Mouse (Mus musculus): ENCODE measurements around the gene Fosl1.

The Fosl1 gene

GRCm38 (mm10) chr19:5456922-5457745, 9.8 kb downstream of the Fosl1 start:
- DNase-seq = peak; percentile 97

DNA sequence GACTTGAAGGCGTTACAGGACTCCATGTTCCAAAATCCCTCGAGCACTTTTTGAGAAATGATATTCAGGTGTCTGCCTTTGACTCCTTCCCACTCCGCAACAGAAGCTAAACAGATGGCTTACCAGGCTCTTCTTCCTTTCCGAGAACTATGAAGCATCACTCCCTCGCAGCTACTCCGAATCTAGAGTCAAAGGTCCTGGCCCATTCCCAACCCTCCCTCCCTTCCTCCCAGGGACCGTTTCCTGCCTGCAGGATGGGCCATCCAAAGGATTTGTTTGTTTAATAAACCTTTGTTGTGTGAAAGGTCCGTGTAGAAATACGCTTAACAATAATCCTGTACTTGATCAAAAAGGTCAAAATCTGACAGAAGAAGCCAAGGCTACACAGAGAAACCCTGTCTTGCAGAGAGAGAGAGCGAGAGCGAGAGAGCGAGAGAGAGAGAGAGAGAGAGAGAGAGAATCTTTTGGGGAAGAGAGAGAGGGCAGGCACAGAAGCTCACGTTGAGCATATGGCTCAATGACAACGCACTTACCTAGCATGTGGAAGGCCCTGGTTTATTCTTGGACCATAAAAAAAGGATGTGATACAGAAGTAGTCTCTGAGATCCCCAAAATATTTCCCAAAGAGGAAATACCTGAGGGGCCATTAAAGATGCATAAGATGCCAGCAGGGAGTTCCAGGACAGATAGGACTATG, 10.5 kb downstream of the Fosl1 start, which contains the start of gene Ccdc85b:
Gene Ccdc85b (minus strand): TSS at position 149 of the 697 bp plus-strand sequence.
- DNase-seq = no peak

DNA sequence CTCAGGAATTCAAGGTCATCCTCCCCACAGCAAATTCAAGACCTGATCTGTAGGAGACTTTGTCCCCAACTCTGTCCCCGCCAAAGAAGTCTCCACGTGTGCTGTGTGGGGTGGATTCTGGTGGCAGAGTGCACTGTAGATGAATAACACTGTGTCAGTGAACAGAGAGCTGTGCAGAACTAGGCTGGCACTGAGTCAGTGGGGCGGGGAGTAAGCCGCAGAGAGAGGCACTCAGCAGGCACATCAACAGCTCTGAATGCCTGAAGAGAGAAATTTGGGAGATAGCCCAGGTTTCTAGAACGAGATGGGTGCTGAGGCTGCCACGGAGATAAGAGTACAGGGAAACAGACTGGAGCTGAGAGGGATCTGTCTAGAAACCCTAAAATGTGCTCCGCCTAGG, 11.7 kb downstream of the Fosl1 start:
- peak; percentile 13 for DNase-seq

DNA sequence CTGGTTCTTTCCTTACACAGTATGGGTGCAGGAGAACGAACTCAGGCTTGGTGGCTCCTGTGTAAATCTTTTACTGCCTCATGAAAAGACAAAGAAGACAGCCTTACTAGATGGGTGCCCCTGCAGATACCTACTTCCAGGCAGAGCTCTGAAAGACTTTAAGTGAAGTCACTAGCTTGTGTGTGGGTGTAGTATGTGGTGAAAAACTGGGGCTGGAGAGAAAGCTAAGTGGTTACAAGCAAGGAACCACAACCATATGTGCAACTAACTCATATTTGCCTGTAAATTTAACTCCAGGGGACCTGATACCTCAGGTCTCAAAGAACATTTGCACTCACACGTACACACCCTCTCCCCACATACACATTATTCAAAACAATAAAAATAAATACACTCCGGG, 12.5 kb downstream of the Fosl1 start:
- no peak for DNase-seq

- DNase-seq = peak; percentile 86
Observed at GRCm38 (mm10) chr19:5460465-5460911, 13.1 kb downstream of the Fosl1 start, which contains the start of gene Fibp. Fibp (plus strand) TSS chr19:5460615.

DNA sequence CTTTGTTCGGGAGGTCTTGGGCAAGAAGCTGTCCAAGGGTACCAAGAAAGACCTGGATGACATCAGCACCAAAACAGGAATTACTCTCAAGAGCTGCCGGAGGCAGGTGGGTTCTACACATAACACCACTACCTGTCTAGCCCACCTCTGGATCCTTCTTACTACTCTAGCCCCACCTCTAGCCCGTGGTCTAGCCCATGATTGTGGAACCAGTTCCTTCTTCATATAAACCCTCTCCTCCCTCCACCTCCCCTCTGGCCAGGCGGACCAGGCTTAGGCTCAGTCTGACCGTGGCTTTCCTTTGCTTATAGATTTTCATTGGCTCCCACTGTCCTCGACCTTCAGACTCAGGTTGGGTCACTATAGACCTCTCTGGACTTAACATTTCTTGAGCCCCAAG, 14.1 kb downstream of the Fosl1 start:
- peak; percentile 9 for DNase-seq

GRCm38 (mm10) chr19:5463212-5463611, 15.9 kb downstream of the Fosl1 start:
- DNase-seq = peak; percentile 19

DNA sequence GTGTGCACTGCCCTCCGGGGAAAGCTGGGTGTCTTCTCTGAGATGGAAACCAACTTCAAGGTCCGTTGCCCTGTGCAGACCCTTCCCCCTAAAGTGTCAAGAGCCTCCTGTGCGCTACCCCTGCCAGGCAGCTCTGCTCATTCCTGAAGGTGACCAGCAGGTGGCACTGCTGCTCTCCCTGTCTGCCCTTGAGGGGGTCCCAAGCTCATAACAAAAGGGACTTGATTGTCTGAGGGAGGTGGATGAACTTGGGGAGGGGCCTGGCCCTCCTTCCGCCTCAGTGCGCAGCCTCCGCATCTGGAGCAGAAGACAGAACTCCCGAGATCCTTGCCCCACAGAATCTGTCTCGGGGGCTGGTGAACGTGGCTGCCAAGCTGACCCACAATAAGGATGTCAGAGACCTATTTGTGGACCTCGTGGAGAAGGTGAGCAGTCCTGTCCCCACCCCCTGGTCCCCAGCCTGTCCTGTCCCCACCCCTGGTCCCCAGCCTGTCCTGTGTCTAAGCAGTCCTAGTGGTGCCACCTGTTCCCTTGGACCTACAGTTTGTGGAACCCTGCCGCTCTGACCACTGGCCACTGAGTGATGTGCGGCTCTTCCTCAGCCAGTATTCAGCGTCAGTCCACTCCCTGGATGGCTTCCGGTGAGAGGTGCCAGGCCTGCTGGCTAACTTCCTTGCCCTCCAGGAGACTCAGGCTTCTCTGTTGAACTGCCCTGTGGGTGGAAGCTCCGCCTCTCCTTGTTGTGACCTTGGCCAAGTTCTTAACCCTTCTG, 16.6 kb downstream of the Fosl1 start:
- peak; percentile 87 for DNase-seq

DNA sequence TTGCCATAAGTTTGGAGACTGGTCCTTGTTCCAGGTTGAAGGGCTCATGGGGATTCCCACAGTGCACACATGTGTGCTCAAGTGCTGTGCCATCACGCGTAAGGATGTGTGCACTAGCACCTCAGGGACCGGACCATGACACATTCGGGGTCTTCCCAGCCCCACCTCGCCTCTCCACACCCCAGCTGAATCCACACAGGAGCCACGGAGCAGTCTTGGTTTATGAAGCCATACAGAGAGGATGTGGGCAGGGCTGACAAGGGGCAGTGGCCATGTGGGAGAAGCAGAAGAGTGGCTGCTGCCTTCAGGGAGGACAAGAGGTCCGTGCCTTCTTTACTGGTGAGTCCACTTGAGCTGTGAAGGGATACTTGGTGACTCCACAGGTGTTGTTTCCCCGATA, 17.7 kb downstream of the Fosl1 start:
- DNase-seq = peak; percentile 12

DNA sequence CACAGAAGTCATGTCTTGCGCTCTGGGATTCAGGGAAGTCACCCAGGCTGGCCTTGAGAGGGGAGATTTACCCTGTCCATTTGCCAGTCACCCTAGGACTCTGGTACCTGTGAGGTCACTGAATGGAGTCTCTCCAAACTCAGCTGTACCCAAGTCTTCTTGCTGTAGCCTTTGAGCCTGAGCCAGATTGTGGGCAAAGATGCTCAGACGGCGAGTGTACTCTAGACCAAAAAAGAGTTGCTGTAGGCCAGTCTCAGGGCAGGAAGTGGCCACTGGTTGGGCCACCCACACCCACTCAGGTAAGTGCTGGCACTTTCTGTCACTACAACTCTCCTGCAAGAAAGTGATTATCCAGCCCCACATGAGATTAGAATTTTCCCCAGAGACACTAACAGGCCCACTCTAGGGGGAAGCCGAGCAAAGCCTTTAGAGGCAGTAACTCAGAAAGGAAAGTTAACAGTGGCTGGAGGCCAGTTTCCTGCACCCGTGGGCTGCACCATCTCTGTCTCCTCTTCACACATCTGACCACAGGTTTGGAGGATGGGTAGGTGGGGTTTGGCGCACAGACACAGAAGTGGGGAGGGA, 19.7 kb downstream of the Fosl1 start:
- no peak for DNase-seq

GRCm38 (mm10) chr19:5468374-5468773, 21.0 kb downstream of the Fosl1 start, which contains the start of gene Ctsw:
Ctsw (minus strand) TSS chr19:5468507.
- peak; percentile 77 for DNase-seq

DNA sequence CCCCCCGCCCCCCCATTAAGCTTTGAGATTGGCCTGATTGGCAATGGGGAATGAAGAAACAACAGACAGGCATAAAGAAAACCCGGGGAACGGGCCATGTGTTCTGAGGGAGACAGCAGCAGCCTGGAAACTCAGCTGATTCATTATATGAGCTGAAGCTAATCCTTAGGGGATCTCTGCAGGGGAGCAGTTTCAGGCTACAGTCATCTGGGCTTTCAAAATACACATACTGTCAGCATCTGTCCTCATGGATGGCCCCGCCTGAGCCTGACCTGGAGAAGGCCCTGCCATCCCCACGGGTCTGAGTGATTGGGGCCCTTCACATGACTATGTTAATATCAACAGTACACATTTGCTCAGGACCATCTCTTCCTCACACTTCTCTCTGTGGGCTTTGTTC, 24.5 kb downstream of the Fosl1 start:
- no peak for DNase-seq

DNA sequence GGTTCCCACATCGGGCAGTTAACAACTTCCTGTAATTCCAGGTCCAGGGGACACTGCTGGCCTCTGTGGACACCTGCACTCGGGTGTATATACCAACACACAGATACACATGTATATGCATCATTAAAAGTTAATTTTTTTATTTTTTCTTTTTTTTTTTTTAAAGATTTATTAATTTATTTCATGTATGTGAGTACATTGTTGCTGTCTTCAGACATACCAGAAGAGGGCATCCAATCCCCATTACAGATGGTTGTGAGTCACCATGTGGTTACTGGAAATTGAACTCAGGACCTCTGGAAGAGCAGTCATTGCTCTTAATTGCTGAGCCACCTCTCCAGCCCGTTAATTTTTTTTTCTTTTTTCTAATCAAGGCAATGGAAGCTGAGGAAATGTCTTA, 25.5 kb downstream of the Fosl1 start:
- no peak for DNase-seq

DNA sequence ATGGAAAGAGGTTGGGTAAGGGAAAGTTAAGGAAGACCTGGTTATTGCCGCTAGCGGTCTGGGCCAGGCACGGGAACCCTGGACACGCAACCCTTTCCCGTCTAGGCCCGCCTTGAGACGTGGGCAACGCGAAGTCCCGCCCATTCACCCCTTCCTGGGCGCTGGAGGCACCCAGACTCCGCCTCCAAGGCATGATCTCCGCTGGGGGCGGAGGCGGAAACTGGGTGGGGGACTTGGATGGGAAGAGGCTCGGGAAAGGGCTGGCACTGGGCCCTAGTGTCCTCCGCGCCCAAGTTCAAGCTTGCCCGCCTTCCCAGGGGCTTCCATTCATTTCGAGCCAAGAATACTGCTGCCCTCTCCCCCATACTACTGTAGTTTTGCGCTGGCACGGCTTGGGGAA, 26.4 kb downstream of the Fosl1 start, which contains the start of gene Efemp2:
Gene Efemp2 (plus strand): TSS at position 235 of the 400 bp plus-strand sequence.
- peak; percentile 77 for DNase-seq

GRCm38 (mm10) chr19:5474281-5475068, 27.1 kb downstream of the Fosl1 start:
- peak; percentile 58 for DNase-seq

DNA sequence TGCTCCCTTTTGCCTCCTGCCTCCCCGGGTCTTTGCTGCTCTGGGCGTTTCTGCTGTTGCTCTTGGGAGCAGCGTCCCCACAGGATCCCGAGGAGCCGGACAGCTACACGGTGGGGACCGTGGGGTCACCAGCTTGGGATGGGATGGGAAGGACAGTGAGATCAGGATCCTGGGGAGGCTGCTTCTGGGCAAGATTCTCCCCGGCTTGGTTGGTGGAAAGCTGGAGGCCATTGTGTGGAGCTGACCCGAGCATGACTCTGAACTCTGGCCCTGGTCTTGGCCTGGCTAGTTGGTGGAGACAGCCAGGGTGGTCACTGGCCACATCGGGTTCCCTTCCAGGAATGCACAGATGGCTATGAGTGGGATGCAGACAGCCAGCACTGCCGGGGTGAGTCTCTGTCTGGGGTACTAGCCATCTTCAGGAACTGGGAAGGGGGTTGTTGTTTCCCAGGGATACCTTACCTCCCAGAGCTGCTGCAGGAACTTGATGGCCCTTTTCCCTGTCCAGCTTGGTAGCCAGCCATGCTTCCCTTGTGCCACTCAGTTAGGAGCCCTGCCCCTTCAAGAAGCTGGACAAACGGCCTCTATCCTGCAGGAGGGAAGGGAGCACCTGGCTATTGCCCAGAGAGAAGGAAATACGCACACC, 27.8 kb downstream of the Fosl1 start:
- peak; percentile 7 for DNase-seq

GRCm38 (mm10) chr19:5477004-5477667, 29.8 kb downstream of the Fosl1 start:
- DNase-seq = peak; percentile 43

- DNase-seq = peak; percentile 17
Observed at GRCm38 (mm10) chr19:5477668-5478300, 30.4 kb downstream of the Fosl1 start.

DNA sequence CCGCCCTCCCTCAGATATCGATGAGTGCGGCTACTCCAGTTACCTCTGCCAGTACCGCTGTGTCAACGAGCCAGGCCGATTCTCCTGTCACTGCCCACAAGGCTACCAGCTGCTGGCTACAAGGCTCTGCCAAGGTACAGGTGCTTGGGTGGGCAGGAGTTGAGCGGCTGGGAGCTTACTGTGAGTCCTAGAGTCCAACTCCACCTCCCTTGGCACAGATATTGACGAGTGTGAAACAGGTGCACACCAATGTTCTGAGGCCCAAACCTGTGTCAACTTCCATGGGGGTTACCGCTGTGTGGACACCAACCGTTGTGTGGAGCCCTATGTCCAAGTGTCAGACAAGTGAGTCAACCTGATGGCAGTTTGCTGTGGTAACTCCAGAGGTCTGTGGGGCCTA, 32.7 kb downstream of the Fosl1 start:
- peak; percentile 15 for DNase-seq

DNA sequence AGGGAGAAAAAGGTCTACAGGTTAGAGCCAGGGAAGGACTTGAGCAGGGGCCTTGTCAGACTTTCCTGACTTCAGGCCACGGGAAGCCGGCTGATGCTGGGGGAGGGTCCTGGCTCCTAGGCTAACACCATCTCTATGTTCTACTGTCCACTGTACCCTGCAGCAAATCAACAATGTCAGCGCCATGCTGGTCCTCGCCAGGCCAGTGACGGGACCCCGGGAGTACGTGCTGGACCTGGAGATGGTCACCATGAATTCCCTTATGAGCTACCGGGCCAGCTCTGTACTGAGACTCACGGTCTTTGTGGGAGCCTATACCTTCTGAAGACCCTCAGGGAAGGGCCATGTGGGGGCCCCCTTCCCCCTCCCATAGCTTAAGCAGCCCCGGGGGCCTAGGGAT, 34.1 kb downstream of the Fosl1 start:
- DNase-seq = no peak
